Mouse (Mus musculus): Measurements from ENCODE around the gene Haus4.

The Haus4 gene

DNA sequence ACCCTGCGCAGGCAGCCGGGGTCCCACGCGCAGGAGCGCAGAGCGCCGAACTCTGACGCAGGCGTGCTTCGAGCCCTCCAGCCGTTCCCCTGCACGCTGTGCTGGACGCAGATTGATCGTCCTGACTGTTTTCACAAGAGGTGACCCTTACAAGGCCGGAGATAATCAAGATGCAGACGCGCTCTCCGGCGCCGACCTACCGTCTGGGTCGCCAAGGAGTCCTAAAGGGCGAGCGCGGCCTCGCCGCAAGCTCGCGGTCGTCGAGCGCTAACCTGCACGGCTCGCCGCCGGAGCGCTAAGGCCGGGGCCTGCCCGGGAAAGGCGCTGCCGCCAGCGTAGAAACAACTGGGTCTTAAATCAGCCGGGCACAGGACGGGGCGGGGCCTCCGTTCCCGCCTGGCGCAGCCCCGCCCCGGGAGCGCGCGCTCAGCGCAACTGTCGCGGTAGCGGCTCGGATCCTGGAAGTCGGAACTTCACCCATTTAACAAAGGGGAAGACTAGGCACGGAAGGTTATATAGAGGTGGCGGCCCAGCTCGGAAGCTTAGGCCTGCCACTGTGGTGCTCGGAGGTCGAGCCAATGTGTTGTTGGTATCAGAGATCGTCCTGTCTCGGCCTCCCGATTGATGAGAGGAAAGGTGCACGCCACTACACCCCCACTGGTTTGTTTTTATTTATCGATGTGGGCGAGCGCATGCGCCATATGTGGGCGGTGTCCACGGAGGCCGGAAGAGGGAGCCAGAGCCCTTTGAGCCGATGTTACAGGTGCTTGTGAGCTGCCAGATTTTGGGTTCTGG lies at the start of gene Haus4:
TSS of gene Haus4 (minus strand) at position 642 of the 795 bp plus-strand sequence.
- DNase-seq, result peak; percentile 83

DNA sequence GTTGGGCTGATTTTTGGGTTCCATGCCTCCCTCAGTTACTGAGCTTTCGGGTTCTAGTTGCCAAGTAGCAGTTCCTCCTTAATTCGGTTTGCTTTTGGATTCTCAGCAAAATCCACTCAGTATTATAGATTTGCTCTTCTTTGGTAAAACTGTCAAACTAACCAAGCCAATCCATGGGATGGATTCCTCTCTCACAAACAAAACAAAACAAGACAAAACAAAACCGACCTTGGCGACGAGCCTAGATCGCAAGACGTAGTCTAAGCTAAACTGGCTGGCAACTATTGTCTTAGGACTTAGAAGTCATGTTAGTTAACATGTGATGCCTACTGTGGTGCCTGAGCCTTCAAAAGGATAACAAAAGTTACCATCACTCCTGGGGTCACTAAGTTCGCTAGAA lies 49.3 kb upstream of the Haus4 start:
- no peak for DNase-seq

DNA sequence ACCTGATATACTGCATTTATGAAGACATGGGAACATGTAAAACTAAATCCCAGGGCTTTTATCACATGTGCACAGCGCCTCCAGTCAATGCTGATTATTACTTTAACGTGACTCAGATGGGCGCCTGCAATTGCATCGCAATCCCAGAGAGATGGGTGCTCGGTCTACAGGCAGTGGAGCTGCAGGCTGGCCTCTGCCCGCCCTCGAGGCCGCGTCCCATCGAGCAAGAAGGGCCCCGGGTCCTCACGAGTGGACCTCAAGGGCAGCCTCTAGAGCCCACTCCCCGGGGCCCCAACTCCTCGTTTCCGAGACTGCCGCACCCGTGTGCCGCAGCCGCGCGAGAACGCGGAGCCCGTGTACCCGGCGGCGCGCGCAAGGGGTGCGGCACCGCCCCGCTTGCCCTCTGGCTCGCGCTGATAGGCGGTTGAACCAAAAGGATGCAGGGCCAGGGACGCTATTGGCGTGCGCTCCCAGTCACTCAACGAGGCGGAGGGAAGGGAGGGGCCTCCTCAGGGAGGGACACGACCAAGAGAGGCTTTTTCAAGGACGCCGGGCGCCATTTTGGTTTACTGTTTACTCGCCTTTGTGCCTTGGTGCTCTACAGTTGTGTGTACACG lies 48.7 kb upstream of the Haus4 start:
- DNase-seq, result peak; percentile 96

DNA sequence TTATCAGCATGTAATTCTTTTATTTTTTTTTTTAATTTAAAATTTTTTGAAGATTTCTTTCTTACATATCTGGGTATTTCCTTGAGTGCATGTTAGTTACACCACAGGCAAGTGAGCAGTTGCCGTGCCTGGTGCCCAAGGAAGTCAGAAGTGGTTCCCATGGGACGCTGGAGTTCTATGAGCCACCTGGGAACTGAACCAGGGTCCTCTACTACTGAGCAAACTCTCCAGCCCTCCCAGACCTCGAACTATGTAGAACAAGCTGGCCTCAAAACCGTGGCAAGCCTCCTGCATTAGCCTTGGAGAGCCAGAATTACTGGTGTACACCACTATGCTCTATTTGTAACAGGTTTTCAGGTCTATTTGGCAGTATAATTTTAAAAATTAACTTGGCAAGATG lies 48.2 kb upstream of the Haus4 start:
- DNase-seq, result no peak

DNA sequence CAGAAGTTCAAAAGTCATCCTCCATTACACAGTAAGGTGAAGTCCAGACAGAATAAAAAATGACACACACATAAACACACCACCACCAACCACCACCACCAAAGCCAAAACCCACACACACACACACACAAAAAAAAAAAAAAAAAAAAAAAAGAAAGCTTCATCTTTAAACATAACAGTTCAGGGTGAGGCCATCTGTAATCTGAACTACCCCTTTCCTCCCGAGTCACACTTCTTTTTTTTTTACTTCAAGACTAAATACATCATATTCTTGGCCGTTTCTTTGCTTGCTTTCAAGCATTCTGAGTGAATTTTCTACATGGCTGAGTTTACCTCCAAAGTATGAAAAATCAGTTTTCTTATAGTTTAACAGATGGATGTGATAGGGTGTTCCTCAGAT lies 47.2 kb upstream of the Haus4 start:
- no peak for DNase-seq

DNA sequence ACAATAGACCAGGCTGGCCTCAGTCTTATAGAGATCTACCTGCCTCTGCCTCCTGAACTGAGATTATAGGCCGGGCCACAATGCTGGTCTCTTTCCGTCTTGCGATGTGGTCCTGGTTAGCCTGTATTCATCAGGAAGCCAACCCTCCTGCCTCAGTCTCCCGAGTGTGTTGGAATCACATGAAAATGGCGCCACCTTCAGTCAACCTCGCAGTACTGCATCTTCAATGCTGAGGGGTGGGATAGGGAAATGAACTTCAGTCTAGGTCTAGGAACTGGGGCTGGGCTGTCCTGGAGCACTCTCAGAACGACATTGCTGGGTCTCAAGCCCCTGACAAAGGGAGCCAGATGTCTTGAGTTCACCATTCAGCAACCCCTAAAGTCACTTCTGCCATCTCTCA lies 42.7 kb upstream of the Haus4 start:
- DNase-seq, result no peak

DNA sequence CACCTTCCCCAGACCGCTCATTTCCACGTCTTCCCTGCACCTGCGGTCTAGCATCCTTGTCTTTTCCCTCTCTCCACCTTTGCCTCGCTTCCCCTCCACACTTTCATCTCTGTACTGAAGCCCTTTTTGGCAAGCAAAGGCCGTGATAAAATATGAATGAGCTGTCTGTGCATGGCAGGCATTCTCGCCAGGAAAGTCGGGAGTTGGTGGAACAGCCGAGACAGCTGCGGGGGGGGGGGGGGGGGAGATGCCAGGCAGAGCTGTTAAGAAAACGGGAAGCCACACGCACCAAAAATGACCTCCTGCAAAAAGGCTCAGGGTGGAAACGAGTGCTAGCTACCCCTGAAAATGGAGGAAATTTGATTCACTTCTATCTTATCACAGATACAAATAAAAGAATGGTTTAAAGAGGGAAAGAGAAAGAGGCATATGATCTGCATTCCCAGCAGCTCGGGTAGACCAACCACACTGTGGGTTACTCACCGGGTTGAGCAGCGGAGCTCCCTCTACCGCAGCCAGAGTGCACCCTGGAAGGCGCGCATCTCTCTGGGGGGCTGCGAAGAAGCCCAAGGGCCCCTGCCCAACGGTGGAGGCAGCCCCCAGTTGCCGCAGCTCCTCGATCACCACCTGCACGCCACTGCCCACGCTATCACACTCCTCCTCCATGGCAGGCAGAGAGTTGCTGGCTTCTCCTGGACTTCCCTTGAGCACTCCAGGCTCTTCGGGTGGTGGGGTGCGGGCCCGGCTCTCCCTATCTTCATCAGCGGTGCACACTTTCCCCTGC lies 40.4 kb upstream of the Haus4 start:
- DNase-seq, result no peak

GRCm38 (mm10) chr14:54594055-54594454 lies 39.6 kb upstream of the Haus4 start:
- DNase-seq, result no peak

DNA sequence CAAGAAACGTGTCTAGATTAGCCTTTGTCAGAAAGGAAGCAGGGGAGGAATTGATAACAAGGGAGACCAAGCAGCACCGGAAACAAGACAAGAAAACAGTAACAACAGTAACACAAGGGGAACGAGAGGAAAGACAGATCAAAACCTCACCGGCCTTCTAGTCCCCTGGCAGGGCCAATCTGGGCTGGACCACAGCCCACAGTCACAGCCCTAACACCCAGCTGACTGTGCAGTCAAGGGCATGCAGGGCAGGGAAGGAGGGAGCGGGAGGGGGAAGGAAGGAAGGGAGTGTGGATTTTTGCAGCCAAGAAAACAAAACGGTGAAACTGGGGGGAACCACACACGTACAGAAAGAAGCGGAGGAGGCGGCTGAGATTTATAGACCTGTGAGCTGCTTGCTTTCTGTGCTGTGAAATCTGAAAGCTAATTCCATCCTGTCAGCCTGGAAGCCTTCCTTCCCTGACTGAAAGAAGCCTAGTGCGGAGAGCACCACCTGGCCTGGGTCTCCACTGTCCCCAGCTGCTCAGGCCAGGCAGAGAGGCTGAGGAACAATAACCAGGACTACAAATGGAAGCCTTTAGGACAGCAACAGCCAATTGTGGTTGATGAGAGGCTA lies 38.0 kb upstream of the Haus4 start:
- DNase-seq, result no peak

- DNase-seq, result no peak
These were observed 36.6 kb upstream of the Haus4 start for GRCm38 (mm10) chr14:54591056-54591455.

GRCm38 (mm10) chr14:54583681-54584338 lies 29.4 kb upstream of the Haus4 start:
- DNase-seq, result peak; percentile 82

DNA sequence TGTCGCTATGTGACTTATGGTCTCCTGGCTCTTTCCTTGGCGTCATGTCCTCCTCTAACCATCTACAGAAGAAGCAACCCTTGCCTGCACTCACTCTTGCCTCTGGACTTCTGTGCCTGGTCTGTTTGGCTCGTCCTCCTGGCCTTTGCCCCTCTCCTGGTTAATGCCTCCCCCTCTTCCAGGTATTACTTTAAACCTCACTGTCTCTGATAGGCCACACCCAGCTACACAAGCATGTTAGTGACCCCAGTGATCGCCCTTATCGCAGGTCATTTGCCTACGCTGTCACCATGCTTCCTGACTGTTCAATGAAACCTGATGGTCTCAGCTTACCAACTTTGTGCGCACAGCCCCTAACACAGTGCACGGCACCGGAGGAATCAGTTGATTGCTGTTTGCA lies 28.1 kb upstream of the Haus4 start:
- DNase-seq, result no peak

DNA sequence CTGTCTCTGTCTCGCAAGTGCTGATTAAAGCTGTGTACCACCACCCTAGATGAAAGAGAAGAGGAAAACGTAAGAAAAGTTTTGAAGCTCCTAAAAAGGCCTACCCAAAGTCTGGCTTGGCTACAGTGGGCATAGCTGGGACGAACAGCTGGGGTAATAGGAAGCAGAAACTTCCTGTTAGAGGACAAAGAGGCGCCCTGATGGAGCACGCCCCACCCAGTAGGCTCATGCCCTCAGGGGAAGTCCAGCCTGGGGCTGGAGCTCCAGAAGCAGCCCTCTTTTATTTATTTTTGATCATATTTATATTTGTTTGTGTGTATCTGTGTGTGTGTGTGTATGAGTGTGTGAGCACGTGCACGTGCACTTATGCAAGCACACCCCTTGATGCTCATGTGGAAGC lies 25.2 kb upstream of the Haus4 start:
- DNase-seq, result no peak

DNA sequence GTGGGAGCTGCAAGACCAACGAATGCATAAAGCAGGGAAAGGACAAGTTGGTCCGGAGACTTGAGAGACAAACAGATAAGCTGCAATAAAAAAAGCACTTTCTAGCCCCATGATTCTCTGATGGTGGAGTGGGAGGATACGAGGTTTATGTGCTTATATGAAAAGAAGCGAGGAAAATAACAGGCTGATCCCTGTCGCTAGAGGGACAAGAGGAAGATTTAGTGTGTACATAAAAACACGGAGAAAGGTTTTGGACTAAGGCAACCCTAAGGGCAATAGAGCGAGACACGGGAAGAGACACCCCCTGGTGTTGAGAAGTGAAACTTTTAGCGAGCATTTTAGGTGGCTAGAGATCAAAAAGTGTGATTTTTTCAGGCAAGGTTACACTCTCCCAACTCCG lies 23.6 kb upstream of the Haus4 start:
- peak; percentile 47 for DNase-seq

- DNase-seq, result peak; percentile 90
These were observed 22.9 kb upstream of the Haus4 start, which contains the start of gene Ajuba for GRCm38 (mm10) chr14:54577089-54577982. Gene Ajuba, minus strand, starts transcription at chr14:54577558.

GRCm38 (mm10) chr14:54576241-54577088 lies 22.0 kb upstream of the Haus4 start:
- no peak for DNase-seq

- peak; percentile 88 for DNase-seq
These were observed 21.2 kb upstream of the Haus4 start for GRCm38 (mm10) chr14:54575631-54576030.

DNA sequence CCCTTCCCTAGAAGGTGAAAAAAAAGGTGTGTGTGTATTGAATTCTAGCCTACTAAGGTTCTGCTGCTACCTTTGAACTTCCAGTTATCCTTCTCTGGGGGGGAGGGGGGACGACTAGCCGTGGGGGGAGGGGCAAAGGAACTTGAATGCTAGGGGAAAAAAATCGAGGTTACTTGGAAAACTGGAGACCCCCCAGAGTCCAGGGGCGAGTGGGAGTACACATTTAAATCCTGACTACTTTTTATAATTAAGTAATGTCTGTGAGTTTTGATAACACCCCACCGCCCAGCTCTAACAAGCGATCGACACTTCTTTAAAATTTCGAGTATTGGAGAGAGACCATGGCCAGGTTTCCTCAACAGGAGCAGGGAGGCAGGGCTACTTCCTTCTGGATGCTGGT lies 20.6 kb upstream of the Haus4 start:
- DNase-seq, result no peak

DNA sequence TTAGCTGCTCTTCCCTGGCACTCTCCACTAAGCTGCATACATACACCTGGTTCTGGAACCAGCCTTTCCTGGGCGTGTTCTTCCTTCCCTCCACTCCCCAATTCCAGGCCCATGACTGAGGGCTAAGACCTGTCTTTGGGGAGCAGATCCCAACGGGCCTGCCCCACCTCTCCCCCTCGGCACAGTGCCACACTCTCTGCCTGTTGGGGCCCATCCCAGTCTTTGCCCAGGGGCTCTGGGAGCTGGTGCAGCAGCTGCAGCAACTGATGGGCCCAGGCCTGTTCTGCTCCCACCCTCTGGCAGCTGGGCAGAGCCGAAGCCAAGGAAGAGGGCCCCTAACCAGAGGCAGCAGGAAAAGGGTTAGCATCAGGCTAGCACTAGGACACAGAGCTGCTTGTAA lies 19.8 kb upstream of the Haus4 start:
- DNase-seq, result no peak

Measured in lung, postnatal 14 days (tissue).